Mouse (Mus musculus) adrenal gland, postnatal 25 days (tissue): ENCODE measurements around the gene Dync1h1. TPM values are rescaled to one million over a fixed set of nuclear protein-coding genes. Genes with fewer than 3 reads are reported as not detected.
"Not testable (repeated sequence)": the region's sequence is repeated elsewhere in the genome, so short reads cannot be mapped to it uniquely, and the experiment has no call there.

Experiments
- DNase-seq: peaks from one replicate; pipeline ENCODE4 v3.0.0; 2021; ENCODE audit warnings: mixed read lengths
- total RNA-seq: library from RNA; stranded (reverse); gene quantifications from 2 replicates; pipeline ENCODE4 v1.2.3, GENCODE M21; 2021

The Dync1h1 gene
- total RNA-seq, 1 experiment from 2014 or later = 161 TPM

- DNase-seq = no peak
Observed at GRCm38 (mm10) chr12:110606676-110607075, 5.4 kb downstream of the Dync1h1 start.

- DNase-seq = no peak
Observed at GRCm38 (mm10) chr12:110608460-110609152, 7.4 kb downstream of the Dync1h1 start.

- no peak for DNase-seq
Observed at GRCm38 (mm10) chr12:110609153-110609497, 7.9 kb downstream of the Dync1h1 start.

- no peak for DNase-seq
Observed at GRCm38 (mm10) chr12:110610713-110611112, 9.5 kb downstream of the Dync1h1 start.

GRCm38 (mm10) chr12:110630056-110630455, 28.8 kb downstream of the Dync1h1 start:
- no peak for DNase-seq

GRCm38 (mm10) chr12:110636293-110636692, 35.0 kb downstream of the Dync1h1 start:
- DNase-seq = no peak

GRCm38 (mm10) chr12:110637507-110638114, 36.4 kb downstream of the Dync1h1 start:
- no peak for DNase-seq

GRCm38 (mm10) chr12:110650241-110650641, 49.0 kb downstream of the Dync1h1 start:
- DNase-seq = no peak

GRCm38 (mm10) chr12:110651464-110651863, 50.2 kb downstream of the Dync1h1 start:
- no peak for DNase-seq

GRCm38 (mm10) chr12:110661746-110662145, 60.5 kb downstream of the Dync1h1 start:
- DNase-seq = no peak

- no peak for DNase-seq
Observed at GRCm38 (mm10) chr12:110667466-110668077, 66.3 kb downstream of the Dync1h1 start.

- DNase-seq = no peak
Observed at GRCm38 (mm10) chr12:110674243-110674642, 73.0 kb downstream of the Dync1h1 start.

- no peak for DNase-seq
Observed at GRCm38 (mm10) chr12:110681191-110681590, 79.9 kb downstream of the Dync1h1 start.

- DNase-seq = no peak
Observed at GRCm38 (mm10) chr12:110681878-110682277, 80.6 kb downstream of the Dync1h1 start.

- DNase-seq = no peak
Observed at GRCm38 (mm10) chr12:110682561-110683299, 81.5 kb downstream of the Dync1h1 start, which contains the start of gene 1700001K19Rik. TSS of gene 1700001K19Rik (minus strand) at chr12:110682619.

- DNase-seq = no peak
Observed at GRCm38 (mm10) chr12:110683580-110683979, 82.3 kb downstream of the Dync1h1 start.

- DNase-seq = peak; percentile 64
Observed at GRCm38 (mm10) chr12:110687894-110688734, 86.9 kb downstream of the Dync1h1 start.

- DNase-seq = not testable (repeated sequence)
Observed at GRCm38 (mm10) chr12:110688921-110689320, 87.7 kb downstream of the Dync1h1 start.

- no peak for DNase-seq
Observed at GRCm38 (mm10) chr12:110689919-110690643, 88.8 kb downstream of the Dync1h1 start.

GRCm38 (mm10) chr12:110693378-110693777, 92.1 kb downstream of the Dync1h1 start:
- DNase-seq = not testable (repeated sequence)

GRCm38 (mm10) chr12:110695676-110696171, 94.5 kb downstream of the Dync1h1 start:
- DNase-seq = peak; percentile 65
